ENCODE assay signal across 9 mouse cellular contexts in genomic region chr1:178917194-178917902, GRCm38 (mm10).
DNase-seq lines count a peak whose midpoint lies in the region; ATAC-seq and TF ChIP-seq lines count a peak whose summit lies in the region.
"Had no signal": no experiment of that assay in that cellular context is flagged by ENCODE, and none has a peak within 500 bp of the region (broad histone marks: within the 10 kb centered on the region; RNA-seq: fewer than 3 reads in every experiment).

No protein-coding gene starts in this region.

- H3K9me3 ChIP-seq in ES-Bruce4 (replicated peaks; ENCODE audit: control insufficient read depth, insufficient read depth, low read length, poor library complexity, severe bottlenecking) = no peaks in the 10 kb centered on the region
- no peaks in the 10 kb centered on the region for H3K9me3 ChIP-seq in hindbrain, postnatal 0 days (ENCODE audit: low read length)

- TF ChIP-seq CTCF in ES-Bruce4 (IDR thresholded peaks at IDR 0.05; ENCODE audit: low read depth, low read length) = no peak
- TF ChIP-seq CTCF in hindbrain, postnatal 0 days (IDR thresholded peaks at IDR 0.05; ENCODE audit: low read depth) = peak; percentile 36; the same call in 1 of the 2 replicates

- no peaks in the 10 kb centered on the region for H3K36me3 ChIP-seq in ES-Bruce4 (ENCODE audit: control insufficient read depth, insufficient read depth, low read length, poor library complexity, severe bottlenecking)
- no peaks in the 10 kb centered on the region for H3K36me3 ChIP-seq in hindbrain, postnatal 0 days (ENCODE audit: insufficient read depth, low read length)

- H3K27ac ChIP-seq in ES-Bruce4 (ENCODE audit: insufficient read depth, low read length) = no peak overlapping the region
- no peak overlapping the region for H3K27ac ChIP-seq in hindbrain, postnatal 0 days

- TF ChIP-seq EP300 in ES-Bruce4 (IDR thresholded peaks at IDR 0.05; ENCODE audit: insufficient read depth, low read depth, low read length) = no peak

- no peak overlapping the region for H3K9ac ChIP-seq in ES-Bruce4 (ENCODE audit: low read depth, poor library complexity, severe bottlenecking)
- no peak overlapping the region for H3K9ac ChIP-seq in hindbrain, postnatal 0 days (replicated peaks; ENCODE audit: low read length)

- TF ChIP-seq POLR2A in ES-Bruce4 (IDR thresholded peaks at IDR 0.05; ENCODE audit: insufficient read depth, low read length) = no peak

- H3K4me3 ChIP-seq in ES-Bruce4 (ENCODE audit: low read depth, low read length) = peak overlapping the region; percentile 53
- no peak overlapping the region for H3K4me3 ChIP-seq in hindbrain, postnatal 0 days (ENCODE audit: low read length)

- H3K27me3 ChIP-seq in ES-Bruce4 (ENCODE audit: control insufficient read depth, insufficient read depth, low read length, poor library complexity, severe bottlenecking) = no peaks in the 10 kb centered on the region
- no peaks in the 10 kb centered on the region for H3K27me3 ChIP-seq in hindbrain, postnatal 0 days (ENCODE audit: insufficient read depth, low read length)

- no peaks in the 10 kb centered on the region for H3K4me1 ChIP-seq in ES-Bruce4 (ENCODE audit: control insufficient read depth, insufficient read depth, low read length)
- peaks cover 7% of the 10 kb centered on the region for H3K4me1 ChIP-seq in hindbrain, postnatal 0 days (ENCODE audit: insufficient read depth, low read length)

- WGBS in hindbrain, postnatal 0 days = 40% methylated on average over 31 of the region's 31 CpGs

- peak; percentile 25 for DNase-seq in gastrocnemius, postnatal 10 days
- DNase-seq in gastrocnemius, adult 8-10 months (ENCODE audit: low spot score in 2 of 2) = no peak
- peak; percentile 65 for DNase-seq in hindbrain, postnatal 0 days (ENCODE audit: low spot score)
- no peak for DNase-seq in layer of hippocampus, postnatal 25 days (ENCODE audit: extremely low spot score in 1 of 2, low spot score in 1 of 2)
- no peak for DNase-seq in layer of hippocampus, postnatal 10 days (ENCODE audit: low spot score in 2 of 2)
- DNase-seq in kidney, adult 18-20 months = no peak
- DNase-seq: layer of hippocampus, adult 9-11 months had no signal

- peak; percentile 18 for ATAC-seq in common myeloid progenitor, adult 5-6 weeks (replicated peaks; ENCODE audit: low read depth, poor library complexity, severe bottlenecking)
- peak; percentile 36 for ATAC-seq in hindbrain, postnatal 0 days

- H3K4me2 ChIP-seq in hindbrain, postnatal 0 days (ENCODE audit: low read depth, low read length) = peak overlapping the region; percentile 26; the same call in 1 of the 2 replicates

Comparison
In these comparisons a context has a peak if more than half of its experiments do, and no peak if none do; other contexts are left out.
1. DNase-seq: peak in gastrocnemius, postnatal 10 days (single experiment) and hindbrain, postnatal 0 days (single experiment); none in gastrocnemius, adult 8-10 months (0 of 2), layer of hippocampus, postnatal 25 days (0 of 2), layer of hippocampus, postnatal 10 days (0 of 2) and kidney, adult 18-20 months (single experiment).